Mouse (Mus musculus): ENCODE results near the gene Elp4.

DNA sequence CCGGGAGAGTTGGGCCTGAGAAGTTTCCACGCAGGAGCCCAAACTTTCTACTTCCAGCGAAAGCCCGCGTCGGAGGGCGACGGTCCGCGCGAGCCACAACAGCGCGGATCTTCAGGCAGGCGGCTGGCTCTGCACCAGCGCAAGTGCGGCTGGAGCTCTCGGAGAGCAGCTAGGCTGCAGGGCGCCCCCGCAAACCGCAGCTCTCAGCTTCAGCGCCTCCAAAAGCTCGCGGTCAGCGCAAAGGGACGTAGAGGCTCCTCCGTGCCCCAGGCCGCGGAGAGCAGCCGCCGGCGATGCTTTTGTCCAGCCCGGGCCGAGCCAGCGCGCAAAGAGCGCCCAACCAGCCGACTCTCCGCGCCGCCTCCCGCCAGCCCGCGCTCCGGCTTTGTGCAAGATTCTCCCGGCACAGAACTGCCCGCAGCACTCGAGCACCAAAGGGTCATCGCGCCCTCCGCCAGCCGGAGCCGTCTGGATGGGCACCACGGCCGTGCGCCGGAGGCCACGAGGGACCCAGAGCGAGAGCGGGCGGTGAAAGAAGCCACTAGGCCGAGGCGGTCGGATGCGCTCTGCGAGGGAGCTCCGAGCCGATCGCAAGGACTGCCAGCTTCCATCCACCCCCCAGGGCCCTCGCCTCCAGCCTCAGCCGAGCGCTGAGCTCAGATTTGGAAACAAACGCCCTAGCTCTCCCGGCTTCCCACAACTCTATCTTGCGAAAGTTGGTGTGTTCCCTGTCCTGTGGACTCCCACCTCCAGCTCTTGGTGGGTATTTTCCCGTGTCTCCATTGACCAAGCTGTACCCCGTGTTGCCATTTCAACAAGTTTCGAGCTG is 228.1 kb downstream of the Elp4 start:
- TF ChIP-seq CTCF (IDR thresholded peaks at IDR 0.05; ENCODE audit: insufficient read depth, low read length) (no peak), POLR2A (IDR thresholded peaks at IDR 0.05; ENCODE audit: borderline replicate concordance, extremely low read depth, low read depth, low read length) (no peak)

All from lung, adult 2 months (tissue).